Mouse (Mus musculus) C2C12 (cell line): ENCODE results near the gene Tmprss9.

Source experiments
- CEBPB ChIP-seq: IDR thresholded peaks from one replicate; pipeline ENCODE4 v1.6.1; 2011; ENCODE audit warnings: low read depth, mild to moderate bottlenecking, control low read depth, moderate library complexity
- CTCF ChIP-seq: IDR thresholded peaks from one replicate; pipeline ENCODE4 v1.5.1; 2011; ENCODE audit not compliant: control insufficient read depth, insufficient read depth, insufficient read length
- MAX ChIP-seq: IDR thresholded peaks from one replicate; pipeline ENCODE4 v1.6.1; 2011; ENCODE audit warnings: mild to moderate bottlenecking, control low read depth
- MYOG ChIP-seq: IDR thresholded peaks from one replicate; pipeline ENCODE4 v1.6.1; 2011; ENCODE audit not compliant: control insufficient read depth, insufficient read length; ENCODE audit errors: extremely low read depth
- USF1 ChIP-seq: IDR thresholded peaks from one replicate; pipeline ENCODE4 v1.6.1; 2011; ENCODE audit warnings: low read depth, mild to moderate bottlenecking, control low read depth, moderate library complexity

DNA sequence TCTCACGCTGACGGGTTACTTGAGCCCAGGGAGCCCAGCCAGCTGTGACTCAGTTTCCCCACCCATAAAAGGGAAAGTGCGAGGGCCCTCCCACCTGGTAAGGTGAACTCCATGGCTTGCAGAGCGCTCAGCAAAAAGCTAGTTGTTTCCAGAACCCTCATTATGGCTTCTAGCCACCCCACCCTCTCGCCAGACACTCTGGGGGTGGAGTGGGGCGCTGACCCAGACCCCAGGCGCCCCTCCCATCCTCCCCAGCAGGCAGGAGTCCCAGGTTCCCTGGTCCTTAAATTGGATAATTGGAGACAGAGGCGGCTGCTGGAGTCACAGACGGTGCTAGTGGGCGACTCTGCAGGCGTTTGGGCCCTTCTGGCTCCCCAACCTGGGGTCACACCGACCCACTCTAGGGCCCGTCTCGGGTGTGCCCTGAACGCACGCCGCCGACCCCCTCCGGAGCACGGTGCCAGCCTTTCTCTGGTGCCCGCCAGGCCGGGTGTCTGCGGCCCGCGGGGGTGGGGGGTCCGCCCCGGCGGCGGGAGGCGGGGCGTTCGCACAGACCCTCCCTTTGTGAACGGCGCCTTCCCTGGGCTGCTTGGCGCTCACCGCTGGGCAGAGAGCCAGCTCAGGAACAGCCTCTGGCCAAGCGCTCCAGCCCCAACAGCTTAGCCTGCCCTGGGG is 64.6 kb downstream of the Tmprss9 start:
- no peak for TF ChIP-seq MYOG
- TF ChIP-seq CTCF, result no peak
- no peak for TF ChIP-seq USF1
- TF ChIP-seq MAX, result no peak
- no peak for TF ChIP-seq CEBPB
